Mouse (Mus musculus): ENCODE data around the gene Abhd17a. TPM values are rescaled to one million over a fixed set of nuclear protein-coding genes. Genes with fewer than 3 reads are reported as not detected.
A peak's percentile ranks its signal among the peaks of the same experiment; 100 is the strongest.

The Abhd17a gene
- polyA plus RNA-seq, 1 experiment = not detected

GRCm38 (mm10) chr10:80583047-80583446 lies 7.1 kb downstream of the Abhd17a start:
- no peak overlapping the region for H3K4me3 ChIP-seq (ENCODE audit: insufficient read depth, low read depth, low read length)
- H3K4me1 ChIP-seq (ENCODE audit: control insufficient read depth, insufficient read depth, low read length) = peaks cover 48% of the 10 kb centered on the region
- TF ChIP-seq CTCF (IDR thresholded peaks at IDR 0.05; ENCODE audit: insufficient read depth, low read depth, low read length) (no peak), POLR2A (IDR thresholded peaks at IDR 0.05; ENCODE audit: insufficient read depth, low read depth, low read length) (no peak)
- WGBS = 64% methylated on average over 5 of the region's 5 CpGs
- H3K27ac ChIP-seq (ENCODE audit: insufficient read depth, low read depth, low read length) = no peak overlapping the region

DNA sequence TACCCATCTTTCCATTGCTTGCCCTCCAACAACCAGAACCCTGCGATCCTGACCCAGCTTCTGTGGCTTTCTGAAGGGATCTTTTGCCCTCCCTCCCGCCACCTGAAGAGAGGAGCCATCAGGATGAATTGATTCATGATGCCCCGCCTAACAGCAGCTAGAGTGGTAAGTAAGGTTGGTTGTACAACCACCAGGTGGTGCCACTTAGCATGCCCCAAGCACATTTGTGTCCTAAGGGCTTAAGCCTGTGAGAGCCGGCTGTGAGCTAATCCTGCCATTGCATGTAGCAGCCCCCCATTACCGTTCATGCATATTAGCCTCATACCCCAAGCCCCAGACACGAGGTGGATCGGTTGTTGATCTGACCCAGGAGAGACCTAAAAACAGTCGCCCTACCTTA lies 11.2 kb downstream of the Abhd17a start:
- 3% methylated on average over 8 of the region's 8 CpGs for WGBS
- H3K4me1 ChIP-seq (ENCODE audit: control insufficient read depth, insufficient read depth, low read length) = peaks cover 30% of the 10 kb centered on the region
- no peak overlapping the region for H3K4me3 ChIP-seq (ENCODE audit: insufficient read depth, low read depth, low read length)
- TF ChIP-seq CTCF (IDR thresholded peaks at IDR 0.05; ENCODE audit: insufficient read depth, low read depth, low read length) (peak; percentile 40), POLR2A (IDR thresholded peaks at IDR 0.05; ENCODE audit: insufficient read depth, low read depth, low read length) (no peak)
- 0 out of 2 replicates have a peak overlapping the region, but pooled peaks have one; percentile 5 for H3K27ac ChIP-seq (ENCODE audit: insufficient read depth, low read depth, low read length)

DNA sequence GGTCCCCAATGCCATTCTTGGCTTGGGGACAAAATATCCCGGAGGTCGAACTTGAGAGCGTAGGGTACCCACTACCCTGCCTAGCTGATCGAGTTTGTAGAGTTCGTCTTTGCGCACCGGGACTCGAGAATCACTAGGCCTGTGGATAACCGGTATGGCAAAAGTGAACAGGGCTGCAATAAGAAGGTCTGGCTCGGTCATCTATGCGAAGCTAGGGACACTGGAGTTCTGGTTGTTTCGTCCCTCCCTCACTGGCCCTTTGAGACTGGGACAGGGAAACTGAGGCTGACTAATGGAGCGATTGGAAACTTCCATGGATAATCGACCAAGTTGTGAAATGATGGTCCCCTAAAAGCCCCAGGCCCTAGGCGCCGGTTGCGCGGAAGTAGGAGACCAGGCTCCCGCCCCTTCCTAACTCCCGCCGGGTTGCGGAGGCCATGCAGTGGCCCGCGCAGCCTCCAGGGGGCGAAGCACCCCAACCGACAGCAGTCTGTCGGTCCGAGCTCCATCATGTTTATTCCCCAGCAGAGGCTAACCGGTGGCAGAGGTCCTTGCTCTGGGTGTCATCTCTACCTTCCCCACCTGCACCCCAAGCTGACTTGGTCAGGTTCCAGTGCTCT lies 11.9 kb downstream of the Abhd17a start:
- Histone ChIP-seq H3K27ac (ENCODE audit: insufficient read depth, low read depth, low read length) (peak overlapping the region; percentile 34; the same call in 1 of the 2 replicates), H3K4me3 (ENCODE audit: insufficient read depth, low read depth, low read length) (peak overlapping the region; percentile 86), H3K4me1 (ENCODE audit: control insufficient read depth, insufficient read depth, low read length) (peaks cover 31% of the 10 kb centered on the region)
- WGBS = 1% methylated on average over 29 of the region's 29 CpGs
- TF ChIP-seq CTCF (IDR thresholded peaks at IDR 0.05; ENCODE audit: insufficient read depth, low read depth, low read length) = peak; percentile 86
- TF ChIP-seq POLR2A (IDR thresholded peaks at IDR 0.05; ENCODE audit: insufficient read depth, low read depth, low read length) = no peak

DNA sequence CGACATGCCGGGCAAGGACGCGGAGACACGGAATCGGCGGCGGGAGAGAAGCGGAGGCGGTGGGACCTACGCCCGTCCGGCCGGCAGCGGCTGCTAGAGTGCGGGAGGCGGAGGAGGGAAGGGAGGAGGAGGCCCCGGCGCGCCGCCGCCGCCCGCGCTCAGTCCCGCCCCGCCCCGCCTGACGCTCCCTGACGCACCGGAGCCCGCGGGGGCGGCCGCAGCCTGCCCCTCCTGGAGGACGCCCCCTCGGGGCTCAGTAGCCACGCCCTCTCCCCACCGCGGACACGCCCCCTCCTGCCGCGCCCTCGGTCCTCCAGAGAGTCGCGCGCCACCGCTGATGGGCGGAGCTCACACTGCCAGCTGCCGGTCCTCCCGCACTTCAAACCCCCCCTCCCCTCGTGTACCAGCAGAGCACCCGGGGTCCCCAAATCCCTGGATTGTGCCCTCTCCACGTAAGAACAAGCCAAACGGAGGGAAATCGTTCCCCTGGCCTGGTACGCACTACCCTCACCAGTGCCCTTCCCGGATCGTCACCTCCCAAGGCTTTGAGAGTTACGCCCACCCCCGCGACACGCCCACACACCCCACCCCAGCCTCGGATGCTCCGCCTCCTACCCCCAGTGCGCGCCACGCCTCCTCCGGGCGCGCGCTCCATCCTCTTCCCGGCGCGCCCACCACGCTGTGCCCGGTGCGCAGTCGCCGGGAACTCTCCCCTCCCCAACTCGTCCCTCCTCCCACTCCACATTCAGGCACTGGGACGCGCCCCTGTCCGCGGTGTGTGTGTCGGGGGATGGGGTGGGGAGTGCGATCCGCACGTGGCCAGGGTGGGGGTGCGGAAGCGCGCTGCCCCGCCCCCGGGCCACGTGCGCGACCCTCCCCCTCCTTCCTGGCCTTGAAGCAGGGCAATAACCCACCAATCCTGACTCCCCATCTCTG lies 12.7 kb downstream of the Abhd17a start, which contains the start of gene Klf16:
Gene Klf16, minus strand, starts transcription at position 127 of the 936 bp plus-strand sequence.
- Histone ChIP-seq H3K27ac (ENCODE audit: insufficient read depth, low read depth, low read length) (peak within 1 kb of the TSS; percentile 88), H3K4me3 (ENCODE audit: insufficient read depth, low read depth, low read length) (peak within 1 kb of the TSS; percentile 86), H3K4me1 (ENCODE audit: control insufficient read depth, insufficient read depth, low read length) (peaks cover 37% of the 10 kb centered on the region)
- TF ChIP-seq POLR2A (IDR thresholded peaks at IDR 0.05; ENCODE audit: insufficient read depth, low read depth, low read length) (peak; percentile 32; the same call in 1 of the 2 replicates), CTCF (IDR thresholded peaks at IDR 0.05; ENCODE audit: insufficient read depth, low read depth, low read length) (no peak)
- under 1% methylated on average over 78 of the region's 97 CpGs for WGBS

GRCm38 (mm10) chr10:80576351-80577194 lies 13.6 kb downstream of the Abhd17a start:
- Histone ChIP-seq H3K4me3 (ENCODE audit: insufficient read depth, low read depth, low read length) (peak overlapping the region; percentile 86), H3K4me1 (ENCODE audit: control insufficient read depth, insufficient read depth, low read length) (peaks cover 45% of the 10 kb centered on the region), H3K27ac (ENCODE audit: insufficient read depth, low read depth, low read length) (peak overlapping the region; percentile 88)
- WGBS = under 1% methylated on average over 94 of the region's 96 CpGs
- TF ChIP-seq POLR2A (IDR thresholded peaks at IDR 0.05; ENCODE audit: insufficient read depth, low read depth, low read length) = no peak
- no peak for TF ChIP-seq CTCF (IDR thresholded peaks at IDR 0.05; ENCODE audit: insufficient read depth, low read depth, low read length)

GRCm38 (mm10) chr10:80575925-80576324 lies 14.2 kb downstream of the Abhd17a start:
- Histone ChIP-seq H3K4me3 (ENCODE audit: insufficient read depth, low read depth, low read length) (peak overlapping the region; percentile 86), H3K27ac (ENCODE audit: insufficient read depth, low read depth, low read length) (peak overlapping the region; percentile 88), H3K4me1 (ENCODE audit: control insufficient read depth, insufficient read depth, low read length) (peaks cover 52% of the 10 kb centered on the region)
- 15% methylated on average over 17 of the region's 17 CpGs for WGBS
- TF ChIP-seq CTCF (IDR thresholded peaks at IDR 0.05; ENCODE audit: insufficient read depth, low read depth, low read length) (no peak), POLR2A (IDR thresholded peaks at IDR 0.05; ENCODE audit: insufficient read depth, low read depth, low read length) (no peak)

DNA sequence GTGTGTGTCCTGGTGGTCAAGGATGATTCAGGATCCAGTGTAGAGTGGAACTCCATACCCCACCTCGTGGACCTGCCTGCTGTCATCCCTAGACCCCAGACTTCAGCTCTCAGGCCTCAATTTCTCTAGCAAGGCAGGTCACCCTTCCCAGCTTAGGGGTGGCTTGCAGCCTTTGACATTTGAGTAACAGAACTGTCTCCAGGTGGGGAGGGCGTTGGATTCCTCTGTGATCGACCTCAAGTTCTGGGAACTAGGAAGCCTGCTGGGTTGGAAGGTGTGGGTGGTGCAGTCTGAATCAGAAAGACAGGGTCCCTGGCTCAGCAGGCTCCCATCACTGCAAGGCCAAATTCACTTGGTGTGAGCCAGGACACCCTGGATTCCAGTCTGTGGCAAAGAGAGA lies 15.2 kb downstream of the Abhd17a start:
- Histone ChIP-seq H3K27ac (ENCODE audit: insufficient read depth, low read depth, low read length) (peak overlapping the region; percentile 88), H3K4me3 (ENCODE audit: insufficient read depth, low read depth, low read length) (peak overlapping the region; percentile 86)
- 39% methylated on average over 3 of the region's 3 CpGs for WGBS

GRCm38 (mm10) chr10:80573944-80574343 lies 16.2 kb downstream of the Abhd17a start:
- whole genome bisulfite sequencing = 31% methylated on average over 9 of the region's 9 CpGs
- Histone ChIP-seq H3K27ac (ENCODE audit: insufficient read depth, low read depth, low read length) (peak overlapping the region; percentile 94), H3K4me1 (ENCODE audit: control insufficient read depth, insufficient read depth, low read length) (peaks cover 71% of the 10 kb centered on the region), H3K4me3 (ENCODE audit: insufficient read depth, low read depth, low read length) (peak overlapping the region; percentile 37)
- 0 out of 2 replicates have a peak, but pooled peaks have one; percentile 23 for TF ChIP-seq POLR2A (IDR thresholded peaks at IDR 0.05; ENCODE audit: insufficient read depth, low read depth, low read length)
- TF ChIP-seq CTCF (IDR thresholded peaks at IDR 0.05; ENCODE audit: insufficient read depth, low read depth, low read length) = no peak

More for the DNA sequence above, 15.2 kb downstream of the Abhd17a start:
- peaks cover 61% of the 10 kb centered on the region for H3K4me1 ChIP-seq (ENCODE audit: control insufficient read depth, insufficient read depth, low read length)
- TF ChIP-seq CTCF (IDR thresholded peaks at IDR 0.05; ENCODE audit: insufficient read depth, low read depth, low read length) (no peak), POLR2A (IDR thresholded peaks at IDR 0.05; ENCODE audit: insufficient read depth, low read depth, low read length) (no peak)
